ENCODE assay signal across 24 mouse cellular contexts in genomic region chr6:49928075-49928474, GRCm38 (mm10).
"Had no signal": no experiment of that assay in that cellular context is flagged by ENCODE, and none has a peak within 500 bp of the region (broad histone marks: within the 10 kb centered on the region; RNA-seq: fewer than 3 reads in every experiment).

No protein-coding gene starts in this region.

- H3K36me3 ChIP-seq: heart, embryonic 13.5 days; heart, embryonic 15.5 days; hindbrain, embryonic 10.5 days; hindbrain, embryonic 12.5 days; intestine, embryonic 15.5 days; limb, embryonic 13.5 days; limb, embryonic 15.5 days; liver, embryonic 12.5 days had no signal

- H3K4me3 ChIP-seq: gastrocnemius, adult 2 months; heart, adult 2 months; heart, embryonic 13.5 days; heart, embryonic 15.5 days; hindbrain, embryonic 10.5 days; hindbrain, embryonic 12.5 days; intestine, embryonic 15.5 days; limb, embryonic 13.5 days; limb, embryonic 15.5 days; liver, embryonic 12.5 days had no signal

- H3K4me2 ChIP-seq: heart, embryonic 11.5 days; heart, embryonic 13.5 days; heart, embryonic 15.5 days; hindbrain, embryonic 12.5 days; hindbrain, embryonic 14.5 days; intestine, embryonic 15.5 days; limb, embryonic 13.5 days; limb, embryonic 15.5 days; liver, embryonic 12.5 days had no signal

- H3K9me3 ChIP-seq: heart, embryonic 13.5 days; heart, embryonic 15.5 days; hindbrain, embryonic 10.5 days; hindbrain, embryonic 12.5 days; intestine, embryonic 15.5 days; limb, embryonic 15.5 days; liver, embryonic 12.5 days had no signal

- DNase-seq: gastrocnemius, adult 2 months; gastrocnemius, postnatal 10 days; gastrocnemius, postnatal 25 days; heart, adult 2 months; heart, postnatal 14 days; heart, postnatal 36 days; kidney, adult 8-10 months; kidney, postnatal 10 days; kidney, postnatal 25 days; kidney, postnatal 4 days; layer of hippocampus, adult 9-11 months; layer of hippocampus, postnatal 36 days; left cerebral cortex, postnatal 4 days had no signal

- H3K9ac ChIP-seq: heart, embryonic 13.5 days; heart, embryonic 15.5 days; hindbrain, embryonic 12.5 days; hindbrain, embryonic 14.5 days; intestine, embryonic 15.5 days; limb, embryonic 13.5 days; limb, embryonic 15.5 days; liver, embryonic 12.5 days; liver, embryonic 14.5 days had no signal

- H3K27ac ChIP-seq: gastrocnemius, adult 2 months; heart, adult 2 months; heart, embryonic 13.5 days; heart, embryonic 15.5 days; hindbrain, embryonic 10.5 days; hindbrain, embryonic 12.5 days; hindbrain, embryonic 14.5 days; intestine, embryonic 15.5 days; limb, embryonic 13.5 days; limb, embryonic 15.5 days; liver, embryonic 12.5 days; liver, embryonic 14.5 days had no signal

- H3K4me1 ChIP-seq: heart, embryonic 13.5 days; heart, embryonic 15.5 days; limb, embryonic 15.5 days; liver, embryonic 12.5 days had no signal

- H3K27me3 ChIP-seq: heart, embryonic 13.5 days; heart, embryonic 15.5 days; hindbrain, embryonic 12.5 days; intestine, embryonic 15.5 days; limb, embryonic 13.5 days; limb, embryonic 15.5 days; liver, embryonic 12.5 days had no signal
